Mouse (Mus musculus) gastrocnemius, adult 2 months (tissue): ENCODE results near the gene Prodh2. TPM values are rescaled to one million over a fixed set of nuclear protein-coding genes. Genes with fewer than 3 reads are reported as not detected.

ENCODE experiments used
- DNase-seq: peaks from one replicate; pipeline ENCODE4 v3.0.0; 2022
- H3K27ac ChIP-seq: fragments of 200-600 bp; 2 replicates; pipeline ENCODE4 v1.8.1; 2022; ENCODE audit warnings: mild to moderate bottlenecking
- H3K4me3 ChIP-seq: fragments of 200-600 bp; 2 replicates; pipeline ENCODE4 v1.8.1; 2022; ENCODE audit warnings: mild to moderate bottlenecking, moderate library complexity
- CTCF ChIP-seq: fragments of 200-600 bp; IDR thresholded peaks from 2 replicates; pipeline ENCODE4 v1.8.1; 2022; ENCODE audit warnings: antibody characterized with exemption, mild to moderate bottlenecking, moderate library complexity
- intact Hi-C: fragments of 180-260 bp; cut with DNase I; formaldehyde crosslinking; loops from one replicate; pipeline ENCODE4 v1.15.1; 2025
- total RNA-seq, 2 experiments: library from RNA; stranded (reverse); gene quantifications; 2 replicates each; pipeline ENCODE4 v1.2.3; 2021

Gene Prodh2
- total RNA-seq, 2 experiments from 2014 or later: not detected

DNA sequence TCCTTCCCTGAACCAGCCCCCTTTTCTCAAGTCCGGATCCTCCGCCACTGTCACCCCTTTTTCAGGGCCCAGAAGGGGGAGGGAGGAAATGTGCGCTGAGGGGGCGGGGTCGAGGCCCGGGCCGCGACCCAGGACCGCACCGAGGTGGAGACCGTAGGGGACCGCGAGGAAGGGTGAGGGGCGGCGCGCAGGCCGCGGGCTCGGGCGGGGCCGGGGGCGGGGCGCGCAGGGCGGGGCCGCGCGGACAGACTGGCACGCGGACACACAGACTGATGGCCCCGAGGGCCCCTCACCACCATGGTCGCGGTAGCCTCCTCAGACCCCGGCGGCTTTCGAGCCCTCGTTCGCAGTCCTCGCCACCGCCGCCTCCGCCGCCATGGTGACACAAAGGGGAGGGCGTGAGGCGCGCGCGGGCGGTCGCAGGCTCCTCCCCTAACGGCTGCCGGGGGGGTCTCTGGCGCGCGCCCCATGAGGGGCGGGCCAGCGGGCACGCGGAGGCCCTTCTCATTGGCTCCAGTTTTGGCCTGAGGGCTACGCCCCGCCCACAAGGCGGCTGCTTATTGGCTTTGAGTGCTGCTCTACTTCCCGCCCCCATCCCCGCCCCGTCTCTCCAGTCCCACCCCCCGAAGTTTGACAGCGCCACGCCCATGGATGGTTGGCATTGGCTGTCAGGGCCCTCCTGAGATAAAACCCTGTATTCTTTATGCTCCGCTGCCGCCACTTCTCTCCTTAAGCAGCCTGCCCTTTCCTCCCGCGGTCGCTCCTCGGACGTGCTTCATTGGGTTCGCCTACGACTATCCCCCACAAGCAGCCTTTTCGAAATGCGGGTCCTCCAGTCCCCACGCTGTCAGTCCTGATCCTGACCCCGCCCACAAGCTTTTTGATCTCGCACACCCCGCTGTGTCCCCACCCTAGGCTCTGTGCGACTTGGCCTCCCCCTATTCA lies 41.5 kb downstream of the Prodh2 start, which contains the start of gene Arhgap33:
Arhgap33 (minus strand) TSS at position 428 of the 945 bp plus-strand sequence.
- peak; percentile 97 for DNase-seq
- peak within 1 kb of the TSS; percentile 81 for H3K4me3 ChIP-seq
- peak within 1 kb of the TSS; percentile 61 for H3K27ac ChIP-seq
- intact Hi-C loops: no loop called here
- no peak for TF ChIP-seq CTCF

DNA sequence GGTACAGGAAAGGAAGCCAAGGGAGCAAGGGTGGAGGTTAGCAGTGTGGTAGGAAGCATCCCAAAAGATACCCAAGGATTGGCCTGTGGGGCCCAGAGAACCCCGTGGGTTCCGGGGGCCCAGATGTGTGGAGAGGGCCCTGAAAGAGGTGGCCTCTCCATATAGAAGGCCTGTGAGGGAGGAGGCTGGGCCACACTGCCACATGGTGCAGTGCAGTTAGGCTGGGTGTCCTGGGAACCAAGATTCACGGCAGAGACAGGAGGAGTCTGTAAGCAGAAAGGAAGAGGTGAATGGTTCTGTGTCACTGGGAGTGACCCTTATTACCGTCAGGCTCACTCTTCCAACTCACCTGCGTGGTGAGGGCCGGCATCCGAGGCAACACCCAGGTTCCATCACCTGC lies 47.1 kb downstream of the Prodh2 start:
- Histone ChIP-seq H3K4me3 (no peak overlapping the region), H3K27ac (no peak overlapping the region)
- no peak for TF ChIP-seq CTCF
- no peak for DNase-seq
- intact Hi-C loops: no loop called here

DNA sequence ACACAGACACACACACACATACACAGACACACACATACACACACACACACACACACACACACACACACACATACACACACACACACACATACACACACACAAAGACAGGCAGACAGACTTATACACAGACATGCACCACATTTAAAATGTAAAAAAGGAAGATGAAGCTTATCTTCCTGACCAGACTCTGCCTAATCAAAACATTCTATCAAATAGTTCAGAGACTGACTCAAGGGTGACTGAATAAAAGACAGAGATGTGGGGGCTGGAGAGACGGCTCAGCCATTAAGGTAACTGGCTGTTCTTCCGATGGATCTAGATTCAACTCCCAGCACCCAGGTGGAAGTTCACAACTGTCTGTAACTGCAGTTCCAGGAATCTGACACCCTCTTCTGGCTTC lies 50.9 kb downstream of the Prodh2 start:
- intact Hi-C loops: no loop called here
- H3K4me3 ChIP-seq: no peak overlapping the region
- no peak for TF ChIP-seq CTCF
- DNase-seq: no peak
- no peak overlapping the region for H3K27ac ChIP-seq

GRCm38 (mm10) chr7:30549880-30550279 lies 56.5 kb downstream of the Prodh2 start:
- intact Hi-C loops: no loop called here
- no peak for TF ChIP-seq CTCF
- Histone ChIP-seq H3K4me3 (no peak overlapping the region), H3K27ac (no peak overlapping the region)
- DNase-seq: no peak

DNA sequence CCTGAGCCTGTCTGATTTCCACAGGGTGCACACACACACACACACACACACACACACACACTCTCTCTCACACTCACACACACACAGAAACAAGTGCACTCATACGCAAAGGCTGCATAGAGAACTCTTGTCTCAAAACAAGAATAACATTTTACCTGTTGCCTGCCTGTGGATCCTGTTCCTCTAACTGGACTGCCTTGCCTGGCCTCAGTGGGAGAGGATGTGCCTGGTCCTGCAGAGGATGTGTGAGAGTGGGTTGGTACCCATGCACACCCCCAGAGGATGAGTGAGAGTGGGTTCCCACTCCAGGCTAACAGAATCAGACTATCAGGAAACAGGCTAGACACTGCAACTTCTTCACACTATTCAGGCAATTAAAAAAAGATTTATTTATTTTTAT lies 57.2 kb downstream of the Prodh2 start:
- H3K4me3 ChIP-seq: no peak overlapping the region
- no peak overlapping the region for H3K27ac ChIP-seq
- intact Hi-C loops: no loop called here
- TF ChIP-seq CTCF: no peak
- no peak for DNase-seq

- Histone ChIP-seq H3K27ac (peak overlapping the region; percentile 98), H3K4me3 (peak overlapping the region; percentile 78)
- TF ChIP-seq CTCF: peak; percentile 68
- intact Hi-C loops: no loop called here
- peak; percentile 56 for DNase-seq
Observed at GRCm38 (mm10) chr7:30551445-30552101, 58.2 kb downstream of the Prodh2 start.

DNA sequence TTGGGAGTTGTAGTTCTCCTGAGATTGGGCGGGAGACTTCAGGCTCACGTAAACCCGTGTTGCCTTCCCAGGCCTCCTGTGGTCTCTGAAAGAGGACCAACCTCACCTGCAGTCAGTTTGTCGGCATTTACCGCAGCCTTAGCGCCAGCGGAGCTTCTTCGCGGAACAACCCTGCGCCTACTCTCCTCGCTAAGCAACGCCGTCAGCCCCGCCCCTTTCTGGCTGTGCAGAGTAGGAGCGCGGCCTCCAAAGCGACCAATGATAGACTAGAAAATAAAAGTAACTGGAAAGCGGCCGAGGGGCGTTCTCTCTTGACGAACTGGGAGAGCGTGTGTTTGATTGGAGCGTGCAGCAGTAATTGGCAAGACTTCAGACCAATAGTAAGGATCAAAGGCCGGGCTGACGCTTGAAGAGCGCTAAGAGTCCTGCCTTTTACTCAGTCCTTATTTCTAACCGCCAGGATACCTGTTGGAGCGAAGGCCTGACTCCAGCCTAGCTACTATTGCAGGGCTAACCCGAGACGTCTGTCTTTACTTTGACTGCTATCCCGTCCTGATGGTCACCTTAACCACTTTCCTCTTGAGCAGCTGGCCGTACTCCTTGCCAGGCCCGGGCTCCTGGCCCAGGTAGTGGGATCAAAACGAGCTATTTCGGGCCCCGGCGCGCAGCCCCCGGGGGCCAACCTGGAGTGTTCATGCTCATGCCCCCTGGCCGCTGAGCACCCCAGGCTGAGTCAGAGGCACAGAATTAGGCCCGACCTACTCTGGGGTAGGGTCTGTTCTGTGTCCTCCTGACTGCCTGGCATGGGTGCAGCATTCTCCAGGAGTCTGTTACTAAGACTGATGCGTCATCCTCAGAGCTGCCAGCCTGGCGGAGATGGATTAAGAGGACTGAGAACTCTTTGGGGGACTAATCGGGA lies 58.9 kb downstream of the Prodh2 start, which contains the start of the genes Hspb6 and Proser3:
Hspb6 (plus strand) TSS at position 77 of the 919 bp plus-strand sequence.
Proser3 (minus strand) TSS at position 198 of the 919 bp plus-strand sequence.
- intact Hi-C loops: no loop called here
- Histone ChIP-seq H3K4me3 (peak within 1 kb of the TSS; percentile 78), H3K27ac (peak within 1 kb of the TSS; percentile 98)
- peak; percentile 98 for DNase-seq
- TF ChIP-seq CTCF: no peak

DNA sequence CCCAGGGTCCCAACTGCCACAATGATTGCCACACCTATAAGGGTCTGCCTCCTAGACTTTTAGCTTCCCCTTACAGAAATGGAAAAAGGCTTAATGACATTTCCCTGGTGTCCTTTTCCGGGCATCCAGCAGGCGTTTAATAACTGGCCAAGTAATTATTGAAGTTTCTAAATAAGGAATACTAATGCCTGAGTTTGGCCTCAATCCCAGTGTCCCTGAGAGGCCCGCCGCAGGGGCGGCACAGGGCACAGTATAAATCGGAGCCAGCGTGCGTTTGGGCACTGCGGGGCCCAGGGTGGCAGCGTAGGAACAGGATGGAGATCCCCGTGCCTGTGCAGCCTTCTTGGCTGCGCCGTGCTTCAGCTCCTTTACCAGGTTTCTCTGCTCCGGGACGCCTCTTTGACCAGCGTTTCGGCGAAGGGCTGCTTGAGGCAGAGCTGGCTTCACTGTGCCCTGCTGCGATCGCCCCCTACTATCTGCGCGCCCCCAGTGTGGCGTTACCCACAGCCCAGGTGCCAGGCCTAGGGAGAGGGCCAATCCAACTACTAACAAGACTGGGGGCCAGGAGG lies 59.7 kb downstream of the Prodh2 start:
- intact Hi-C loops: no loop called here
- Histone ChIP-seq H3K4me3 (peak overlapping the region; percentile 78), H3K27ac (peak overlapping the region; percentile 98)
- peak; percentile 85 for DNase-seq
- no peak for TF ChIP-seq CTCF

GRCm38 (mm10) chr7:30553810-30554584 lies 60.6 kb downstream of the Prodh2 start:
- Histone ChIP-seq H3K27ac (peak overlapping the region; percentile 98), H3K4me3 (peak overlapping the region; percentile 78)
- intact Hi-C loops: loop anchor here (2.0 kb wide), 1 partner anchor 35 kb away; the partner anchor contains the start of gene Kmt2b
- TF ChIP-seq CTCF: no peak
- no peak for DNase-seq

DNA sequence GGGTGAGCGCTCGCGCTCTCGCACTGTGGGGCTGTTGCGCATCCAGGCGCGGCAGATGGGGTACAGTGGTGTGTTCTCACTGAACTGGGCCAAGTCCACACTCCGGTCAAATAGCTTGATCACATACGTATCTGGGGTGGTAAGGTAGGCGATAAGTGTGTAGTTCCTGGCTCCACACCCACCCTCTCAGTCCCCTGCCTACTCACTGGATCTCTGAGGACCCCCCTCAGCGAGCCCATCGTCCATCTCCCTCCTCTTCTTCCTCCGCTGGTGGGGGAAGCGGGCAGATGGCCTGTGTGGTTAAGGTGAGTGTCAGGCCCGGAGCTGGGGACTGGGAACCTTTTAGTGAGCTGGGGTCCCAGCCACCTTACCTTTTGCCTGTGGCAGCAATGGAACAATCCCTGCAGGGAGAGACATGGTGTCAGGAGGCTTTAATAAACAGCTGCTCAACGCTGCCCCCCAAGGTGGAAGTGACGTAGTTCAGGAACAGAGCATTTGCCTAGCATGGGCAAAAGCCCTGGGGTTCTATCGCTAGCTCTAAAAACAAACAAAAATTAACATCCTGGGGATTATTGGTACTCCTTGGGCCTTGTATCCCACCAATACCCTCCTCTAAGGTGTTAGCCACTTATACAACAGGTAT lies 63.6 kb downstream of the Prodh2 start:
- Histone ChIP-seq H3K27ac (peak overlapping the region; percentile 21; the same call in 1 of the 2 replicates), H3K4me3 (no peak overlapping the region)
- TF ChIP-seq CTCF: peak; percentile 26; the same call in 1 of the 2 replicates
- intact Hi-C loops: no loop called here
- no peak for DNase-seq
